In the genomic region with DNA sequence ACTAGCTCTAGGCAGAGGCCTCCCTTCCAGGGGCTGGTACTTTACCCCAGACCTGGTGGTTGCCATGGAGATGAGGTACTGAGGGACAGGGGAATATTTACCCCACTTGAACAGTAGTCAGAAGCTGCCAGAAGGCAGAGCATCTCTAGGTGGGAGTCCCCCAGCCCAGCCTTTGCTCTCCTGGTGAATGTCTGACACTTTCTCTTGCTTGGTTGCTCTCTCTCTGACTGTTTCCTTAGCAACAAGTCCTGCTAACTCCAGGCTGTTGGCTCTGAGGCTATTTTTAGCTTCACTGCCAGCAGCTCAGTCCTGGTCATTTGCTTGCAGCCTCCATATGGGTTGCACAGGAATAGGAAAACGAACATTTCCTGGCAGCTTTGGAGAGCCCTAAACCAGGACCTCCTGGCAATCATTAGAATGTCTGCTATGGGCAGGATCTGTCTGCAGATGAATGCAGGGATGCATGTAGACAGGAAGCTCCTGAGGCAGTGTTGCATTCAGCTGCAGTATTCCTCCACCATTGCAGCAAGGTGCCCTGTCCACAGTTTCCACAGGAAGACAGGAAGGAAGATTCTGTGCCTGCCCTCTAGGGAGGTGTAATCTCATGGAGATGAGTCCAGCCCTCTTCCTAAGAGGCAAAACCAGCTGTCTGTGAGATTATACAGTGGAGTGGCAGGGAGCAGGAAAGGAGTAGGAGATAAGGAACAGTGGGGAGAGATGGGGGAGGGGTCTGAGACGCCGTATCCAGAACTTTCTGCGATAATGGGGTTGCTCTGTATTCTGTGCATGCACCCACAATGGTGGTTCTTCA, we compare ENCODE assay signal across 8 mouse cellular contexts.
A peak's percentile ranks its signal among the peaks of the same experiment; 100 is the strongest.
DNase-seq lines count a peak whose midpoint lies in the region; ATAC-seq lines count a peak whose summit lies in the region.

No protein-coding gene starts in this region.

- H3K27me3 ChIP-seq in embryonic facial prominence, embryonic 10.5 days (replicated peaks; ENCODE audit: low read depth, poor library complexity, severe bottlenecking): peaks cover 3% of the 10 kb centered on the region; the same call in 1 of the 2 replicates
- H3K27me3 ChIP-seq in stomach, embryonic 14.5 days (ENCODE audit: control insufficient read depth, insufficient read depth, low read length): no peaks in the 10 kb centered on the region

- peak overlapping the region; percentile 68 for H3K27ac ChIP-seq in embryonic facial prominence, embryonic 10.5 days (replicated peaks)
- peak overlapping the region; percentile 77 for H3K27ac ChIP-seq in stomach, embryonic 14.5 days (ENCODE audit: low read length)

- peak; percentile 21; the same call in 1 of the 2 replicates for ATAC-seq in stomach, embryonic 14.5 days (ENCODE audit: insufficient number of reproducible peaks, insufficient read depth, low FRiP score, low read depth)

- 44% methylated on average over 4 of the region's 4 CpGs for WGBS in embryonic facial prominence, embryonic 10.5 days
- 12% methylated on average over 4 of the region's 4 CpGs for WGBS in stomach, embryonic 14.5 days

- H3K4me3 ChIP-seq in embryonic facial prominence, embryonic 10.5 days: peak overlapping the region; percentile 25; the same call in 1 of the 2 replicates
- H3K4me3 ChIP-seq in stomach, embryonic 14.5 days (ENCODE audit: low read depth, low read length): no peak overlapping the region

- H3K9ac ChIP-seq in stomach, embryonic 14.5 days (replicated peaks; ENCODE audit: low read depth, low read length): no peak overlapping the region

- peaks cover 4% of the 10 kb centered on the region; the same call in 1 of the 2 replicates for H3K36me3 ChIP-seq in embryonic facial prominence, embryonic 10.5 days (replicated peaks)
- peaks cover 20% of the 10 kb centered on the region for H3K36me3 ChIP-seq in stomach, embryonic 14.5 days (ENCODE audit: control insufficient read depth, insufficient read depth, low read length)

- H3K9me3 ChIP-seq in embryonic facial prominence, embryonic 10.5 days: no peaks in the 10 kb centered on the region
- no peaks in the 10 kb centered on the region for H3K9me3 ChIP-seq in stomach, embryonic 14.5 days (ENCODE audit: control insufficient read depth, low read depth, low read length)

- no peak overlapping the region; the same call in 1 of the 2 replicates for H3K4me2 ChIP-seq in stomach, embryonic 14.5 days (replicated peaks; ENCODE audit: low read depth, low read length)

- DNase-seq in brain, embryonic 18.5 days (ENCODE audit: low read depth, low spot score): peak; percentile 78
- peak; percentile 67 for DNase-seq in embryonic facial prominence, embryonic 10.5 days (ENCODE audit: low spot score)
- DNase-seq in heart, postnatal 4 days: peak; percentile 47
- DNase-seq in layer of hippocampus, adult 8-10 months (ENCODE audit: low spot score in 2 of 2): peak; percentile 76 to 81
- DNase-seq in lung, postnatal 10 days: peak; percentile 58
- no peak for DNase-seq in spleen, postnatal 4 days (ENCODE audit: low spot score in 2 of 2)
- no peak for DNase-seq in natural killer cell, adult 2 months (ENCODE audit: low spot score in 2 of 2)

- H3K4me1 ChIP-seq in embryonic facial prominence, embryonic 10.5 days: peaks cover 88% of the 10 kb centered on the region
- peaks cover 67% of the 10 kb centered on the region for H3K4me1 ChIP-seq in stomach, embryonic 14.5 days (ENCODE audit: control insufficient read depth, insufficient read depth, low read length)

Comparison
In these comparisons a context has a peak if more than half of its experiments do, and no peak if none do; other contexts are left out.
1. DNase-seq: peak in brain, embryonic 18.5 days (single experiment), embryonic facial prominence, embryonic 10.5 days (single experiment), heart, postnatal 4 days (single experiment), layer of hippocampus, adult 8-10 months (2 of 2) and lung, postnatal 10 days (single experiment); none in spleen, postnatal 4 days (0 of 2) and natural killer cell, adult 2 months (0 of 2).